Mouse (Mus musculus): ENCODE results near the gene Hipk4. TPM values are rescaled to one million over a fixed set of nuclear protein-coding genes. Genes with fewer than 3 reads are reported as not detected.
A peak's percentile ranks its signal among the peaks of the same experiment; 100 is the strongest.
"Not testable (repeated sequence)": the region's sequence is repeated elsewhere in the genome, so short reads cannot be mapped to it uniquely, and the experiment has no call there.

The Hipk4 gene
- polyA plus RNA-seq, 1 experiment from 2014 or later = 0.10 TPM

GRCm38 (mm10) chr7:27491856-27492255, 31.2 kb upstream of the Hipk4 start:
- 0 out of 2 replicates have a peak, but pooled peaks cover 4% of the 10 kb centered on the region for H3K4me1 ChIP-seq (replicated peaks; ENCODE audit: control insufficient read depth, insufficient read depth, low read length)
- no peak for TF ChIP-seq CTCF (IDR thresholded peaks at IDR 0.05; ENCODE audit: low read depth)
- H3K9me3 ChIP-seq (ENCODE audit: control insufficient read depth) = no peaks in the 10 kb centered on the region
- WGBS = 48% methylated on average over 7 of the region's 7 CpGs
- H3K9ac ChIP-seq (ENCODE audit: low read depth, low read length) = no peak overlapping the region
- peaks cover 12% of the 10 kb centered on the region for H3K36me3 ChIP-seq (ENCODE audit: control insufficient read depth, insufficient read depth)
- 0 out of 2 replicates have a peak overlapping the region, but pooled peaks have one; percentile 3 for H3K27ac ChIP-seq (ENCODE audit: low read depth, low read length)
- no peak overlapping the region for H3K4me3 ChIP-seq (ENCODE audit: low read depth, low read length)
- H3K4me2 ChIP-seq (replicated peaks; ENCODE audit: low read depth) = no peak overlapping the region
- no peaks in the 10 kb centered on the region for H3K27me3 ChIP-seq (replicated peaks; ENCODE audit: control insufficient read depth, insufficient read depth, low read length)
- no peak for ATAC-seq

- H3K27ac ChIP-seq (ENCODE audit: low read depth, low read length) = no peak overlapping the region
- ATAC-seq = no peak
These were observed 30.0 kb upstream of the Hipk4 start for GRCm38 (mm10) chr7:27493022-27493421.

GRCm38 (mm10) chr7:27493450-27493849, 29.6 kb upstream of the Hipk4 start:
- Histone ChIP-seq H3K4me2 (replicated peaks; ENCODE audit: low read depth) (no peak overlapping the region), H3K36me3 (ENCODE audit: control insufficient read depth, insufficient read depth) (peaks cover 12% of the 10 kb centered on the region), H3K9ac (ENCODE audit: low read depth, low read length) (no peak overlapping the region), H3K27ac (ENCODE audit: low read depth, low read length) (no peak overlapping the region), H3K4me3 (ENCODE audit: low read depth, low read length) (no peak overlapping the region), H3K9me3 (ENCODE audit: control insufficient read depth) (no peaks in the 10 kb centered on the region), H3K27me3 (replicated peaks; ENCODE audit: control insufficient read depth, insufficient read depth, low read length) (no peaks in the 10 kb centered on the region), H3K4me1 (replicated peaks; ENCODE audit: control insufficient read depth, insufficient read depth, low read length) (0 out of 2 replicates have a peak, but pooled peaks cover 4% of the 10 kb centered on the region)
- TF ChIP-seq CTCF (IDR thresholded peaks at IDR 0.05; ENCODE audit: low read depth) = no peak
- no peak for ATAC-seq
- 69% methylated on average over 5 of the region's 5 CpGs for WGBS

More at GRCm38 (mm10) chr7:27493022-27493421, 30.0 kb upstream of the Hipk4 start:
- Histone ChIP-seq H3K4me3 (ENCODE audit: low read depth, low read length) (no peak overlapping the region), H3K36me3 (ENCODE audit: control insufficient read depth, insufficient read depth) (peaks cover 12% of the 10 kb centered on the region), H3K27me3 (replicated peaks; ENCODE audit: control insufficient read depth, insufficient read depth, low read length) (no peaks in the 10 kb centered on the region), H3K9me3 (ENCODE audit: control insufficient read depth) (no peaks in the 10 kb centered on the region), H3K4me1 (replicated peaks; ENCODE audit: control insufficient read depth, insufficient read depth, low read length) (0 out of 2 replicates have a peak, but pooled peaks cover 4% of the 10 kb centered on the region), H3K4me2 (replicated peaks; ENCODE audit: low read depth) (no peak overlapping the region), H3K9ac (ENCODE audit: low read depth, low read length) (no peak overlapping the region)
- no peak for TF ChIP-seq CTCF (IDR thresholded peaks at IDR 0.05; ENCODE audit: low read depth)
- WGBS = 12% methylated on average over 3 of the region's 3 CpGs

GRCm38 (mm10) chr7:27494659-27495367, 28.3 kb upstream of the Hipk4 start:
- not testable (repeated sequence) for ATAC-seq; H3K4me2 ChIP-seq (replicated peaks; ENCODE audit: low read depth); H3K27ac ChIP-seq (ENCODE audit: low read depth, low read length); H3K9ac ChIP-seq (ENCODE audit: low read depth, low read length); H3K4me1 ChIP-seq (replicated peaks; ENCODE audit: control insufficient read depth, insufficient read depth, low read length); H3K27me3 ChIP-seq (replicated peaks; ENCODE audit: control insufficient read depth, insufficient read depth, low read length); H3K9me3 ChIP-seq (ENCODE audit: control insufficient read depth); H3K4me3 ChIP-seq (ENCODE audit: low read depth, low read length); H3K36me3 ChIP-seq (ENCODE audit: control insufficient read depth, insufficient read depth)
- WGBS = 86% methylated on average over 9 of the region's 9 CpGs

GRCm38 (mm10) chr7:27499036-27499435, 24.0 kb upstream of the Hipk4 start, which contains the start of gene Prx:
Gene Prx (plus strand): TSS chr7:27499324.
- ATAC-seq = no peak
- Histone ChIP-seq H3K9ac (ENCODE audit: low read depth, low read length) (no peak within 1 kb of the TSS), H3K27ac (ENCODE audit: low read depth, low read length) (no peak within 1 kb of the TSS), H3K9me3 (ENCODE audit: control insufficient read depth) (no peaks in the 10 kb centered on the region), H3K4me3 (ENCODE audit: low read depth, low read length) (no peak within 1 kb of the TSS), H3K36me3 (ENCODE audit: control insufficient read depth, insufficient read depth) (no peaks in the 10 kb centered on the region), H3K27me3 (replicated peaks; ENCODE audit: control insufficient read depth, insufficient read depth, low read length) (no peaks in the 10 kb centered on the region), H3K4me2 (replicated peaks; ENCODE audit: low read depth) (no peak within 1 kb of the TSS), H3K4me1 (replicated peaks; ENCODE audit: control insufficient read depth, insufficient read depth, low read length) (peaks cover 8% of the 10 kb centered on the region; the same call in 1 of the 2 replicates)
- TF ChIP-seq CTCF (IDR thresholded peaks at IDR 0.05; ENCODE audit: low read depth) = no peak
- 52% methylated on average over 3 of the region's 3 CpGs for WGBS

GRCm38 (mm10) chr7:27501620-27502019, 21.4 kb upstream of the Hipk4 start:
- Histone ChIP-seq H3K36me3 (ENCODE audit: control insufficient read depth, insufficient read depth) (no peaks in the 10 kb centered on the region), H3K4me2 (replicated peaks; ENCODE audit: low read depth) (no peak overlapping the region), H3K27me3 (replicated peaks; ENCODE audit: control insufficient read depth, insufficient read depth, low read length) (no peaks in the 10 kb centered on the region), H3K4me3 (ENCODE audit: low read depth, low read length) (no peak overlapping the region), H3K27ac (ENCODE audit: low read depth, low read length) (0 out of 2 replicates have a peak overlapping the region, but pooled peaks have one; percentile 2), H3K4me1 (replicated peaks; ENCODE audit: control insufficient read depth, insufficient read depth, low read length) (peaks cover 8% of the 10 kb centered on the region; the same call in 1 of the 2 replicates), H3K9ac (ENCODE audit: low read depth, low read length) (no peak overlapping the region), H3K9me3 (ENCODE audit: control insufficient read depth) (no peaks in the 10 kb centered on the region)
- no peak for TF ChIP-seq CTCF (IDR thresholded peaks at IDR 0.05; ENCODE audit: low read depth)
- ATAC-seq = no peak
- WGBS = 43% methylated on average over 4 of the region's 4 CpGs

Measured in intestine, postnatal 0 days (tissue).